8 mouse cellular contexts compared by ENCODE assay signal in the genomic region with DNA sequence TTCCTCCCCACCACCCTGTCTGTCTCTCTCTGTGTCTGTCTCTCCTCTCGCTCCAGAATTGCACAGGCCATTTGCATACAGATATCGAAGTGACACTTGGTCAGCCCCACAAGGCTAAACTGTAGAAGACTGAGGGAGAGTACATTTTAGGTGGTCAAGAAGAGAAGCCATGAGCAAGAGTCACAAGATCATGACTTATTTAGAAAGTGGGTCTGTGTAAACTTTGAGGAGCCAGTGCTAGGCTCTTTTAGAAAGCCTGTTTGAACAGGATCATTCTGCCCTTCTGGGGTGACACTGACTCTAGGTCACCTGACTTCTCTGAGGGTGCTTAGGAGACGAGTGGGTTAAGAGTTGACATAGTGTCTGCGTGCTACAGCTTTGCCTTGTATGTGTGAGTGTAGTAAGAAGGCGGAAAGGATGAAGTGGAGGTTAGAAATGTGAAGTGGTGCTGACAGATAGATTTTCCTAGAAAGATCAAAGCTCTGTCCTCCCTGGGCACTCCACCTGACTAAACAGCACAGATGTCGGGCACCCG. TPM values are rescaled to one million over a fixed set of nuclear protein-coding genes. Genes with fewer than 3 reads are reported as not detected.
DNase-seq lines count a peak whose midpoint lies in the region; ATAC-seq and TF ChIP-seq lines count a peak whose summit lies in the region.
"Had no signal": no experiment of that assay in that cellular context is flagged by ENCODE, and none has a peak within 500 bp of the region (broad histone marks: within the 10 kb centered on the region; RNA-seq: fewer than 3 reads in every experiment).

No protein-coding gene starts in this region.

- ATAC-seq in kidney, embryonic 16.5 days (ENCODE audit: low FRiP score, low TSS enrichment): peak; percentile 71; the same call in 1 of the 2 replicates
- ATAC-seq in hindbrain, embryonic 11.5 days (ENCODE audit: low FRiP score): 0 out of 2 replicates have a peak, but pooled peaks have one; percentile 1
- no peak for ATAC-seq in intestine, postnatal 0 days
- no peak for ATAC-seq in neural tube, embryonic 15.5 days (ENCODE audit: low FRiP score)

- H3K27ac ChIP-seq in kidney, embryonic 16.5 days (ENCODE audit: low read length): no peak overlapping the region
- H3K27ac ChIP-seq in hindbrain, embryonic 11.5 days (ENCODE audit: low read depth, low read length): no peak overlapping the region
- no peak overlapping the region for H3K27ac ChIP-seq in intestine, postnatal 0 days (ENCODE audit: low read depth, low read length)
- peak overlapping the region; percentile 72; the same call in 1 of the 2 replicates for H3K27ac ChIP-seq in neural tube, embryonic 15.5 days (replicated peaks)

- H3K4me3 ChIP-seq in kidney, embryonic 16.5 days (ENCODE audit: low read length): 0 out of 2 replicates have a peak overlapping the region, but pooled peaks have one; percentile 10
- H3K4me3 ChIP-seq in hindbrain, embryonic 11.5 days (ENCODE audit: low read depth, low read length): no peak overlapping the region
- no peak overlapping the region for H3K4me3 ChIP-seq in intestine, postnatal 0 days (ENCODE audit: low read depth, low read length)
- H3K4me3 ChIP-seq in neural tube, embryonic 15.5 days (replicated peaks): no peak overlapping the region

- H3K36me3 ChIP-seq in kidney, embryonic 16.5 days (ENCODE audit: insufficient read depth, low read length): no peaks in the 10 kb centered on the region
- no peaks in the 10 kb centered on the region for H3K36me3 ChIP-seq in hindbrain, embryonic 11.5 days (ENCODE audit: control insufficient read depth, insufficient read depth, low read length)
- no peaks in the 10 kb centered on the region for H3K36me3 ChIP-seq in intestine, postnatal 0 days (ENCODE audit: control insufficient read depth, insufficient read depth)
- no peaks in the 10 kb centered on the region for H3K36me3 ChIP-seq in neural tube, embryonic 15.5 days

- peak overlapping the region; percentile 42 for H3K4me2 ChIP-seq in kidney, embryonic 16.5 days (replicated peaks; ENCODE audit: low read depth, low read length)
- H3K4me2 ChIP-seq in hindbrain, embryonic 11.5 days (replicated peaks; ENCODE audit: low read depth, low read length): peak overlapping the region; percentile 19; the same call in 1 of the 2 replicates
- 0 out of 2 replicates have a peak overlapping the region, but pooled peaks have one; percentile 17 for H3K4me2 ChIP-seq in intestine, postnatal 0 days (replicated peaks; ENCODE audit: low read depth)
- H3K4me2 ChIP-seq in neural tube, embryonic 15.5 days: peak overlapping the region; percentile 43

- H3K27me3 ChIP-seq in kidney, embryonic 16.5 days (ENCODE audit: insufficient read depth, low read length): no peaks in the 10 kb centered on the region
- no peaks in the 10 kb centered on the region for H3K27me3 ChIP-seq in hindbrain, embryonic 11.5 days (ENCODE audit: control insufficient read depth, insufficient read depth, low read length)
- no peaks in the 10 kb centered on the region for H3K27me3 ChIP-seq in intestine, postnatal 0 days (replicated peaks; ENCODE audit: control insufficient read depth, insufficient read depth, low read length)
- H3K27me3 ChIP-seq in neural tube, embryonic 15.5 days (replicated peaks): no peaks in the 10 kb centered on the region

- no peak for TF ChIP-seq CTCF in intestine, postnatal 0 days (IDR thresholded peaks at IDR 0.05; ENCODE audit: low read depth)

- WGBS in kidney, embryonic 16.5 days: 38% methylated on average over 7 of the region's 7 CpGs
- 58% methylated on average over 7 of the region's 7 CpGs for WGBS in hindbrain, embryonic 11.5 days
- WGBS in intestine, postnatal 0 days: 54% methylated on average over 7 of the region's 7 CpGs
- WGBS in neural tube, embryonic 15.5 days: 60% methylated on average over 7 of the region's 7 CpGs

- H3K4me1 ChIP-seq in kidney, embryonic 16.5 days (ENCODE audit: insufficient read depth, low read length): peaks cover 13% of the 10 kb centered on the region
- H3K4me1 ChIP-seq in hindbrain, embryonic 11.5 days (replicated peaks; ENCODE audit: control insufficient read depth, insufficient read depth, low read length): peaks cover 11% of the 10 kb centered on the region; the same call in 1 of the 2 replicates
- no peaks in the 10 kb centered on the region for H3K4me1 ChIP-seq in intestine, postnatal 0 days (replicated peaks; ENCODE audit: control insufficient read depth, insufficient read depth, low read length)
- H3K4me1 ChIP-seq in neural tube, embryonic 15.5 days: peaks cover 40% of the 10 kb centered on the region

- no peaks in the 10 kb centered on the region for H3K9me3 ChIP-seq in kidney, embryonic 16.5 days (ENCODE audit: low read length)
- no peaks in the 10 kb centered on the region for H3K9me3 ChIP-seq in hindbrain, embryonic 11.5 days (ENCODE audit: control insufficient read depth, low read length)
- no peaks in the 10 kb centered on the region for H3K9me3 ChIP-seq in intestine, postnatal 0 days (ENCODE audit: control insufficient read depth)
- no peaks in the 10 kb centered on the region for H3K9me3 ChIP-seq in neural tube, embryonic 15.5 days (replicated peaks)

- no peak for DNase-seq in kidney, adult 18-20 months
- peak; percentile 20 for DNase-seq in hindbrain, embryonic 11.5 days (ENCODE audit: low spot score)
- no peak for DNase-seq in adrenal gland, postnatal 10 days
- DNase-seq in adipocyte (ENCODE audit: low spot score): no peak
- DNase-seq: thymus, postnatal 25 days had no signal

- no peak overlapping the region for H3K9ac ChIP-seq in kidney, embryonic 16.5 days (replicated peaks; ENCODE audit: low read length)
- no peak overlapping the region for H3K9ac ChIP-seq in hindbrain, embryonic 11.5 days (ENCODE audit: low read depth, low read length)
- no peak overlapping the region for H3K9ac ChIP-seq in intestine, postnatal 0 days (ENCODE audit: low read depth, low read length)
- H3K9ac ChIP-seq in neural tube, embryonic 15.5 days (replicated peaks): no peak overlapping the region

RNA-seq across cellular contexts. Expression of gene Slain1, which starts 30.3 kb away (rescaled TPM):
- polyA plus RNA-seq in kidney, embryonic 16.5 days (2015; fragmentation: Nextera tagmentation; extraction: Ambion mirVana): 0.71 and 0.99 TPM in 2 replicates
- polyA plus RNA-seq in hindbrain, embryonic 11.5 days (2014; fragmentation: Nextera tagmentation; extraction: Ambion mirVana): 13.3 and 14.9 TPM in 2 replicates
- polyA plus RNA-seq in intestine, postnatal 0 days (2015; fragmentation: Nextera tagmentation; extraction: Ambion mirVana): 1.3 and 1.8 TPM in 2 replicates
- polyA plus RNA-seq in neural tube, embryonic 15.5 days (2015; fragmentation: Nextera tagmentation; extraction: Ambion mirVana): 12.4 and 15.4 TPM in 2 replicates
- total RNA-seq in adrenal gland, postnatal 10 days (2021): 1 to 10 TPM; 1.5 to 1.8 TPM

Comparison
In these comparisons a context has a peak if more than half of its experiments do, and no peak if none do; other contexts are left out.
1. ATAC-seq: peak in kidney, embryonic 16.5 days (single experiment) and hindbrain, embryonic 11.5 days (single experiment); none in intestine, postnatal 0 days (single experiment) and neural tube, embryonic 15.5 days (single experiment).
2. Peak in every context shown above with its lines, with median percentiles within 50 percentile points of each other: H3K4me2 ChIP-seq.